Mouse (Mus musculus): Measurements from ENCODE around the gene Cntln. TPM values are rescaled to one million over a fixed set of nuclear protein-coding genes. Genes with fewer than 3 reads are reported as not detected.

The Cntln gene
- polyA plus RNA-seq, 1 experiment from 2014 or later = 11.2 TPM

- Histone ChIP-seq H3K4me2 (replicated peaks) (no peak overlapping the region), H3K4me3 (no peak overlapping the region), H3K27ac (no peak overlapping the region), H3K36me3 (no peaks in the 10 kb centered on the region), H3K4me1 (no peaks in the 10 kb centered on the region), H3K27me3 (no peaks in the 10 kb centered on the region), H3K9me3 (replicated peaks) (no peaks in the 10 kb centered on the region), H3K9ac (no peak overlapping the region)
- 93% methylated on average over 12 of the region's 12 CpGs for WGBS
- ATAC-seq (ENCODE audit: low FRiP score) = no peak
Measured at GRCm38 (mm10) chr4:85168001-85168400, 283.9 kb downstream of the Cntln start.

- H3K27ac ChIP-seq = no peak overlapping the region
- no peaks in the 10 kb centered on the region for H3K4me1 ChIP-seq
- WGBS = 87% methylated on average over 4 of the region's 4 CpGs
- no peaks in the 10 kb centered on the region for H3K9me3 ChIP-seq (replicated peaks)
- no peaks in the 10 kb centered on the region for H3K36me3 ChIP-seq
- no peaks in the 10 kb centered on the region for H3K27me3 ChIP-seq
- no peak for ATAC-seq (ENCODE audit: low FRiP score)
- no peak overlapping the region for H3K4me2 ChIP-seq (replicated peaks)
- no peak overlapping the region for H3K9ac ChIP-seq
- H3K4me3 ChIP-seq = no peak overlapping the region
Measured at GRCm38 (mm10) chr4:85175466-85175865, 291.4 kb downstream of the Cntln start.

- no peak overlapping the region for H3K4me2 ChIP-seq (replicated peaks)
- no peak for ATAC-seq (ENCODE audit: low FRiP score)
- H3K4me1 ChIP-seq = no peaks in the 10 kb centered on the region
- WGBS = 82% methylated on average over 9 of the region's 9 CpGs
- H3K9me3 ChIP-seq (replicated peaks) = no peaks in the 10 kb centered on the region
- no peak overlapping the region for H3K9ac ChIP-seq
- no peaks in the 10 kb centered on the region for H3K36me3 ChIP-seq
- H3K27me3 ChIP-seq = no peaks in the 10 kb centered on the region
- no peak overlapping the region for H3K4me3 ChIP-seq
- H3K27ac ChIP-seq = no peak overlapping the region
Measured at GRCm38 (mm10) chr4:85178394-85179051, 294.4 kb downstream of the Cntln start.

Other genes starting within 250 kb of the Cntln start
- gene Bnc2, start 209.0 kb upstream of the Cntln start, polyA plus RNA-seq (2016; fragmentation: Nextera tagmentation; extraction: Ambion mirVana) = 19.2 and 27.1 TPM in 2 replicates